Comparison of ENCODE assay signal across 20 mouse cellular contexts in genomic region chr9:78299143-78299542, GRCm38 (mm10). TPM values are rescaled to one million over a fixed set of nuclear protein-coding genes. Genes with fewer than 3 reads are reported as not detected.
DNase-seq lines count a peak whose midpoint lies in the region; ATAC-seq and TF ChIP-seq lines count a peak whose summit lies in the region.
"Not testable (repeated sequence)": the region's sequence is repeated elsewhere in the genome, so short reads cannot be mapped to it uniquely, and the experiment has no call there.
"Had no signal": no experiment of that assay in that cellular context is flagged by ENCODE, and none has a peak within 500 bp of the region (broad histone marks: within the 10 kb centered on the region; RNA-seq: fewer than 3 reads in every experiment).

No protein-coding gene starts in this region.

- not testable (repeated sequence) for H3K4me2 ChIP-seq in intestine, embryonic 16.5 days (ENCODE audit: low read depth, low read length); stomach, embryonic 15.5 days; stomach, postnatal 0 days (replicated peaks; ENCODE audit: low read depth)

- H3K9ac ChIP-seq in intestine, embryonic 16.5 days (ENCODE audit: low read depth, low read length); stomach, embryonic 15.5 days; stomach, postnatal 0 days (ENCODE audit: low read length): not testable (repeated sequence)

- not testable (repeated sequence) for H3K9me3 ChIP-seq in intestine, embryonic 16.5 days (ENCODE audit: control insufficient read depth, low read length); stomach, embryonic 15.5 days; stomach, postnatal 0 days (ENCODE audit: control insufficient read depth, low read length)

- not testable (repeated sequence) for H3K27ac ChIP-seq in intestine, embryonic 16.5 days (ENCODE audit: low read length); stomach, embryonic 15.5 days; stomach, postnatal 0 days (replicated peaks)

- DNase-seq in 3134 (ENCODE audit: extremely low read depth, insufficient read length, low spot score) (peak; percentile 52), NIH3T3 (ENCODE audit: low read depth) (peak; percentile 40)
- peak; percentile 68 for DNase-seq in heart, adult 11 months
- peak; percentile 3 to 9 for DNase-seq in lung, adult 18-20 months
- DNase-seq in lung, postnatal 25 days (ENCODE audit: low spot score) = peak; percentile 2
- DNase-seq in stomach, postnatal 0 days (ENCODE audit: low spot score) = peak; percentile 61

- ATAC-seq in intestine, embryonic 16.5 days = peak; percentile 84
- 0 out of 2 replicates have a peak, but pooled peaks have one; percentile 18 for ATAC-seq in stomach, embryonic 15.5 days (ENCODE audit: insufficient read depth, low FRiP score, low read depth)
- peak; percentile 88 for ATAC-seq in stomach, postnatal 0 days (ENCODE audit: low FRiP score, low TSS enrichment)

- H3K4me3 ChIP-seq in intestine, embryonic 16.5 days (ENCODE audit: low read length); stomach, embryonic 15.5 days (replicated peaks); stomach, postnatal 0 days (ENCODE audit: low read depth, low read length): not testable (repeated sequence)

- TF ChIP-seq CTCF in stomach, postnatal 0 days (IDR thresholded peaks at IDR 0.05; ENCODE audit: low read depth) = not testable (repeated sequence)

- not testable (repeated sequence) for H3K4me1 ChIP-seq in intestine, embryonic 16.5 days (ENCODE audit: control insufficient read depth, insufficient read depth, low read length); stomach, embryonic 15.5 days; stomach, postnatal 0 days (replicated peaks; ENCODE audit: control insufficient read depth, insufficient read depth)

- not testable (repeated sequence) for H3K27me3 ChIP-seq in intestine, embryonic 16.5 days (replicated peaks; ENCODE audit: control insufficient read depth, insufficient read depth, low read length); stomach, embryonic 15.5 days (replicated peaks); stomach, postnatal 0 days (ENCODE audit: control insufficient read depth, insufficient read depth, low read length)

- H3K36me3 ChIP-seq in intestine, embryonic 16.5 days (ENCODE audit: control insufficient read depth, insufficient read depth, low read length); stomach, embryonic 15.5 days; stomach, postnatal 0 days (ENCODE audit: control insufficient read depth, insufficient read depth, low read length): not testable (repeated sequence)

- 61% methylated on average over 1 of the region's 1 CpGs for WGBS in intestine, embryonic 16.5 days
- WGBS in stomach, embryonic 15.5 days = 67% methylated on average over 1 of the region's 1 CpGs
- 63% methylated on average over 1 of the region's 1 CpGs for WGBS in stomach, postnatal 0 days

- not testable (repeated sequence) for TF ChIP-seq EP300 in stomach, postnatal 0 days (optimal IDR thresholded peaks at IDR 0.05)

RNA-seq across cellular contexts. Expression of gene Gm10639, which starts 9.4 kb away (rescaled TPM):
- 0.93 and 0.95 TPM in 2 replicates for polyA plus RNA-seq in intestine, embryonic 16.5 days (2015; fragmentation: Nextera tagmentation; extraction: Ambion mirVana)
- 0.42 and 1.0 TPM in 2 replicates for polyA plus RNA-seq in stomach, embryonic 15.5 days (2015; fragmentation: Nextera tagmentation; extraction: Ambion mirVana)
- polyA plus RNA-seq in stomach, postnatal 0 days (2015; fragmentation: Nextera tagmentation; extraction: Ambion mirVana) = 5.1 and 5.8 TPM in 2 replicates
- polyA plus RNA-seq: adrenal gland, adult 2 months; brain, embryonic 14.5 days; CD4-positive, CD25-positive, alpha-beta regulatory T cell, adult 4 months; cortical plate, adult 2 months; embryonic facial prominence, embryonic 10.5 days; embryonic facial prominence, embryonic 12.5 days; embryonic facial prominence, embryonic 14.5 days; forebrain, embryonic 11.5 days; forebrain, embryonic 13.5 days; forebrain, embryonic 15.5 days; forebrain, postnatal 0 days; G1E had no signal

RNA-seq across cellular contexts. Expression of gene Omt2a, which starts 15.5 kb away (rescaled TPM):
- polyA plus RNA-seq in intestine, embryonic 16.5 days (2015; fragmentation: Nextera tagmentation; extraction: Ambion mirVana) = not detected in 2 replicates
- not detected in 2 replicates for polyA plus RNA-seq in stomach, embryonic 15.5 days (2015; fragmentation: Nextera tagmentation; extraction: Ambion mirVana)
- not detected in 2 replicates for polyA plus RNA-seq in stomach, postnatal 0 days (2015; fragmentation: Nextera tagmentation; extraction: Ambion mirVana)
- polyA plus RNA-seq: adrenal gland, adult 2 months; brain, embryonic 14.5 days; CD4-positive, CD25-positive, alpha-beta regulatory T cell, adult 4 months; cortical plate, adult 2 months; embryonic facial prominence, embryonic 10.5 days; embryonic facial prominence, embryonic 12.5 days; embryonic facial prominence, embryonic 14.5 days; forebrain, embryonic 11.5 days; forebrain, embryonic 13.5 days; forebrain, embryonic 15.5 days; forebrain, postnatal 0 days; G1E had no signal

RNA-seq across cellular contexts. Expression of gene Omt2b, which starts 28.2 kb away (rescaled TPM):
- not detected in 2 replicates for polyA plus RNA-seq in intestine, embryonic 16.5 days (2015; fragmentation: Nextera tagmentation; extraction: Ambion mirVana)
- not detected in 2 replicates for polyA plus RNA-seq in stomach, embryonic 15.5 days (2015; fragmentation: Nextera tagmentation; extraction: Ambion mirVana)
- not detected in 2 replicates for polyA plus RNA-seq in stomach, postnatal 0 days (2015; fragmentation: Nextera tagmentation; extraction: Ambion mirVana)
- polyA plus RNA-seq: adrenal gland, adult 2 months; brain, embryonic 14.5 days; CD4-positive, CD25-positive, alpha-beta regulatory T cell, adult 4 months; cortical plate, adult 2 months; embryonic facial prominence, embryonic 10.5 days; embryonic facial prominence, embryonic 12.5 days; embryonic facial prominence, embryonic 14.5 days; forebrain, embryonic 11.5 days; forebrain, embryonic 13.5 days; forebrain, embryonic 15.5 days; forebrain, postnatal 0 days had no signal

RNA-seq across cellular contexts. Expression of gene Gm3776, which starts 42.2 kb away (rescaled TPM):
- 73.4 and 80.7 TPM in 2 replicates for polyA plus RNA-seq in intestine, embryonic 16.5 days (2015; fragmentation: Nextera tagmentation; extraction: Ambion mirVana)
- 26.7 and 32.2 TPM in 2 replicates for polyA plus RNA-seq in stomach, embryonic 15.5 days (2015; fragmentation: Nextera tagmentation; extraction: Ambion mirVana)
- 929 and 937 TPM in 2 replicates for polyA plus RNA-seq in stomach, postnatal 0 days (2015; fragmentation: Nextera tagmentation; extraction: Ambion mirVana)
- polyA plus RNA-seq: adrenal gland, adult 2 months; brain, embryonic 14.5 days; CD4-positive, CD25-positive, alpha-beta regulatory T cell, adult 4 months; cortical plate, adult 2 months; embryonic facial prominence, embryonic 10.5 days; forebrain, embryonic 11.5 days; forebrain, embryonic 13.5 days; forebrain, embryonic 15.5 days; forebrain, postnatal 0 days; G1E had no signal

RNA-seq across cellular contexts. Expression of gene Gsta2, which starts 56.4 kb away (rescaled TPM):
- polyA plus RNA-seq in intestine, embryonic 16.5 days (2015; fragmentation: Nextera tagmentation; extraction: Ambion mirVana) = 77.3 and 89.5 TPM in 2 replicates
- polyA plus RNA-seq in stomach, embryonic 15.5 days (2015; fragmentation: Nextera tagmentation; extraction: Ambion mirVana) = 9.6 and 11.7 TPM in 2 replicates
- polyA plus RNA-seq in stomach, postnatal 0 days (2015; fragmentation: Nextera tagmentation; extraction: Ambion mirVana) = 69.4 and 82.2 TPM in 2 replicates
- polyA plus RNA-seq: adrenal gland, adult 2 months; brain, embryonic 14.5 days; CD4-positive, CD25-positive, alpha-beta regulatory T cell, adult 4 months; embryonic facial prominence, embryonic 10.5 days; embryonic facial prominence, embryonic 12.5 days; forebrain, embryonic 11.5 days; forebrain, embryonic 13.5 days; forebrain, embryonic 15.5 days; forebrain, postnatal 0 days; G1E had no signal

Comparison
In these comparisons a context has a peak if more than half of its experiments do, and no peak if none do; other contexts are left out.
1. DNase-seq: peak in every context shown above with its lines; median percentile 68 in heart, adult 11 months; 61 in stomach, postnatal 0 days; 52 in 3134; 40 in NIH3T3; 6 in lung, adult 18-20 months; 2 in lung, postnatal 25 days.
2. ATAC-seq: peak in every context shown above with its lines; median percentile 88 in stomach, postnatal 0 days; 84 in intestine, embryonic 16.5 days; 18 in stomach, embryonic 15.5 days.